Mouse (Mus musculus): ENCODE data around the gene Trim17. TPM values are rescaled to one million over a fixed set of nuclear protein-coding genes. Genes with fewer than 3 reads are reported as not detected.

Gene Trim17
- total and polyA plus RNA-seq, 3 experiments: 0.11 to 0.12 TPM; not detected in 1

DNA sequence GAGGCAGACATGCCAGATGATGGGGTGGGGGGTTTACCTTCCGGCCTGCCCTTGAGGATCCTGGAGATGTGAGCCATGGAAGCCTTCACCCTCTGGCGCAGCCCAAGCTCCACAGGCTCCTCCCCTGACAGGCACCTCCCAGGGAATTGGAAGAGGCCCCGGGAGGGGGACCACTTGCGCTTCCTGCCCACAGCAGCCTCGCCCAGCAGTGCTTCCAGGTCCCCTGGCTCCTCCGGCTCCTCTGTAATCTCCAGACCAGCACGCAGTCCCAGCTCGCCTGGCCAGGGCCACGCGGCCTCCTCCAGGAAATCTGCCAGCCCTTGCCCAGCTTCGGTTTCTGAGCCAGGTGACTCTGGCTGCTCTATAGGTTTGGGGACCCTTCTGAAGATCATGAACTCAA is 44.7 kb downstream of the Trim17 start:
- Histone ChIP-seq H3K4me3 (ENCODE audit: low read depth, low read length) (no peak overlapping the region), H3K27me3 (ENCODE audit: insufficient read depth, low read length) (peaks cover 77% of the 10 kb centered on the region), H3K9me3 (replicated peaks) (no peaks in the 10 kb centered on the region), H3K4me1 (ENCODE audit: insufficient read depth, low read depth, low read length) (peaks cover 35% of the 10 kb centered on the region), H3K36me3 (replicated peaks) (no peaks in the 10 kb centered on the region)
- no peak for TF ChIP-seq GATA2 (IDR thresholded peaks at IDR 0.05; ENCODE audit: borderline replicate concordance, low read depth, low read length)
- no peak for TF ChIP-seq GATA1 (IDR thresholded peaks at IDR 0.05; ENCODE audit: borderline replicate concordance, low read length)
- no peak for TF ChIP-seq TAL1 (conservative IDR thresholded peaks at IDR 0.05; ENCODE audit: low read depth, low read length)
- TF ChIP-seq POLR2AphosphoS5 (IDR thresholded peaks at IDR 0.05; ENCODE audit: insufficient replicate concordance, low read depth, low read length): no peak
- no peak for TF ChIP-seq CTCF (IDR thresholded peaks at IDR 0.05; ENCODE audit: low read depth, low read length)
- ATAC-seq (ENCODE audit: extremely low read depth, insufficient number of reproducible peaks, low FRiP score, poor library complexity, severe bottlenecking) (no peak), DNase-seq (ENCODE audit: low spot score) (no peak)

GRCm38 (mm10) chr11:58999830-59000229 is 45.3 kb downstream of the Trim17 start:
- no peak for TF ChIP-seq POLR2AphosphoS5 (IDR thresholded peaks at IDR 0.05; ENCODE audit: insufficient replicate concordance, low read depth, low read length)
- TF ChIP-seq CTCF (IDR thresholded peaks at IDR 0.05; ENCODE audit: low read depth, low read length): no peak
- TF ChIP-seq TAL1 (conservative IDR thresholded peaks at IDR 0.05; ENCODE audit: low read depth, low read length): no peak
- no peak for TF ChIP-seq GATA2 (IDR thresholded peaks at IDR 0.05; ENCODE audit: borderline replicate concordance, low read depth, low read length)
- TF ChIP-seq GATA1 (IDR thresholded peaks at IDR 0.05; ENCODE audit: borderline replicate concordance, low read length): no peak
- no peaks in the 10 kb centered on the region for H3K9me3 ChIP-seq (replicated peaks)
- peaks cover 76% of the 10 kb centered on the region for H3K27me3 ChIP-seq (ENCODE audit: insufficient read depth, low read length)
- peaks cover 28% of the 10 kb centered on the region for H3K4me1 ChIP-seq (ENCODE audit: insufficient read depth, low read depth, low read length)
- no peak overlapping the region for H3K4me3 ChIP-seq (ENCODE audit: low read depth, low read length)
- no peak for DNase-seq (ENCODE audit: low spot score)
- H3K36me3 ChIP-seq (replicated peaks): no peaks in the 10 kb centered on the region
- no peak for ATAC-seq (ENCODE audit: extremely low read depth, insufficient number of reproducible peaks, low FRiP score, poor library complexity, severe bottlenecking)

DNA sequence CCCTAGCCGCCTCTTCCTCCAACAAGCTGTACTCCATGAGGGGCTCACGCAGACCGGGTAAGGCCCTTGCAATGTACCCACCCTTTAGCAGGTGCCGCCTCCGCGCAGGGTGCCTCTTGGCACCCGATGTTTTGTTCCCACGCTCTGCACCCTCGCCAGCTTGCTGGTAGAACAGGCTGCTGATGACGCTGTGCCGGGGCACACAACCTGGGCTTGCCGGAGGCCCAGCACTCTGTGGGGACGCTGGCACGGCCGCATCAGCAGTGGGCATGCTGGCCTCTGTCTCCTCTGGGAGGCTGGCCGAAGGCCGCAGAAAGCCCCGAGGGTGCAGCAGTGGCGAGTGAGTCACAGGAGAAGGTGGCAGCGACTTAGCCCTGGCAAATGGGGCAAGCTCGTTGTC is 46.1 kb downstream of the Trim17 start:
- DNase-seq (ENCODE audit: low spot score) (no peak), ATAC-seq (ENCODE audit: extremely low read depth, insufficient number of reproducible peaks, low FRiP score, poor library complexity, severe bottlenecking) (no peak)
- Histone ChIP-seq H3K4me3 (ENCODE audit: low read depth, low read length) (no peak overlapping the region), H3K4me1 (ENCODE audit: insufficient read depth, low read depth, low read length) (peaks cover 20% of the 10 kb centered on the region), H3K27me3 (ENCODE audit: insufficient read depth, low read length) (peaks cover 70% of the 10 kb centered on the region), H3K9me3 (replicated peaks) (no peaks in the 10 kb centered on the region), H3K36me3 (replicated peaks) (no peaks in the 10 kb centered on the region)
- TF ChIP-seq CTCF (IDR thresholded peaks at IDR 0.05; ENCODE audit: low read depth, low read length) (no peak), GATA1 (IDR thresholded peaks at IDR 0.05; ENCODE audit: borderline replicate concordance, low read length) (no peak)

GRCm38 (mm10) chr11:59002327-59003079 is 48.0 kb downstream of the Trim17 start:
- no peak for DNase-seq (ENCODE audit: low spot score)
- peaks cover 53% of the 10 kb centered on the region for H3K27me3 ChIP-seq (ENCODE audit: insufficient read depth, low read length)
- TF ChIP-seq GATA1 (IDR thresholded peaks at IDR 0.05; ENCODE audit: borderline replicate concordance, low read length) (no peak), POLR2AphosphoS5 (IDR thresholded peaks at IDR 0.05; ENCODE audit: insufficient replicate concordance, low read depth, low read length) (no peak), CTCF (IDR thresholded peaks at IDR 0.05; ENCODE audit: low read depth, low read length) (no peak), GATA2 (IDR thresholded peaks at IDR 0.05; ENCODE audit: borderline replicate concordance, low read depth, low read length) (no peak), TAL1 (conservative IDR thresholded peaks at IDR 0.05; ENCODE audit: low read depth, low read length) (no peak)
- ATAC-seq (ENCODE audit: extremely low read depth, insufficient number of reproducible peaks, low FRiP score, poor library complexity, severe bottlenecking): no peak
- peaks cover 6% of the 10 kb centered on the region for H3K4me1 ChIP-seq (ENCODE audit: insufficient read depth, low read depth, low read length)
- H3K9me3 ChIP-seq (replicated peaks): no peaks in the 10 kb centered on the region
- no peak overlapping the region for H3K4me3 ChIP-seq (ENCODE audit: low read depth, low read length)
- no peaks in the 10 kb centered on the region for H3K36me3 ChIP-seq (replicated peaks)

GRCm38 (mm10) chr11:59015052-59015451 is 60.6 kb downstream of the Trim17 start:
- TF ChIP-seq GATA1 (IDR thresholded peaks at IDR 0.05; ENCODE audit: borderline replicate concordance, low read length): no peak
- Histone ChIP-seq H3K9me3 (replicated peaks) (no peaks in the 10 kb centered on the region), H3K27me3 (ENCODE audit: insufficient read depth, low read length) (peaks cover 33% of the 10 kb centered on the region), H3K4me3 (ENCODE audit: low read depth, low read length) (no peak overlapping the region), H3K36me3 (replicated peaks) (no peaks in the 10 kb centered on the region), H3K4me1 (ENCODE audit: insufficient read depth, low read depth, low read length) (no peaks in the 10 kb centered on the region)
- no peak for ATAC-seq (ENCODE audit: extremely low read depth, insufficient number of reproducible peaks, low FRiP score, poor library complexity, severe bottlenecking)
- DNase-seq (ENCODE audit: low spot score): no peak

Other genes with a start within 250 kb of the Trim17 start
Only the 20 nearest of the 22 such genes appear.
- gene Olfr318, start 230.7 kb upstream of the Trim17 start, total RNA-seq (2014; fragmentation: Nextera tagmentation): 0.45 TPM in 1 of 2 replicates, not detected in the other
- 0.06 and 0.33 TPM in 2 replicates for gene Olfr318, start 230.7 kb upstream of the Trim17 start, total RNA-seq (2017)
- not detected in 2 replicates for gene Olfr318, start 230.7 kb upstream of the Trim17 start, polyA plus RNA-seq (2012)
- gene Olfr317, start 215.5 kb upstream of the Trim17 start, total RNA-seq (2014; fragmentation: Nextera tagmentation): not detected in 2 replicates
- not detected in 2 replicates for gene Olfr317, start 215.5 kb upstream of the Trim17 start, total RNA-seq (2017)
- not detected in 2 replicates for gene Olfr317, start 215.5 kb upstream of the Trim17 start, polyA plus RNA-seq (2012)
- gene Olfr316, start 202.0 kb upstream of the Trim17 start, total RNA-seq (2014; fragmentation: Nextera tagmentation): not detected in 2 replicates
- gene Olfr316, start 202.0 kb upstream of the Trim17 start, total RNA-seq (2017): 0.06 and 0.33 TPM in 2 replicates
- not detected in 2 replicates for gene Olfr316, start 202.0 kb upstream of the Trim17 start, polyA plus RNA-seq (2012)
- not detected in 2 replicates for gene Olfr315, start 181.5 kb upstream of the Trim17 start, total RNA-seq (2014; fragmentation: Nextera tagmentation)
- gene Olfr315, start 181.5 kb upstream of the Trim17 start, total RNA-seq (2017): not detected in 2 replicates
- not detected in 2 replicates for gene Olfr315, start 181.5 kb upstream of the Trim17 start, polyA plus RNA-seq (2012)
- gene Olfr314, start 171.7 kb upstream of the Trim17 start, total RNA-seq (2014; fragmentation: Nextera tagmentation): not detected in 2 replicates
- 0.05 and 0.06 TPM in 2 replicates for gene Olfr314, start 171.7 kb upstream of the Trim17 start, total RNA-seq (2017)
- not detected in 2 replicates for gene Olfr314, start 171.7 kb upstream of the Trim17 start, polyA plus RNA-seq (2012)
- not detected in 2 replicates for gene Fam183b, start 152.7 kb upstream of the Trim17 start, total RNA-seq (2014; fragmentation: Nextera tagmentation)
- not detected in 2 replicates for gene Fam183b, start 152.7 kb upstream of the Trim17 start, total RNA-seq (2017)
- not detected in 2 replicates for gene Fam183b, start 152.7 kb upstream of the Trim17 start, polyA plus RNA-seq (2012)
- not detected in 2 replicates for gene Olfr313, start 139.7 kb upstream of the Trim17 start, total RNA-seq (2014; fragmentation: Nextera tagmentation)
- gene Olfr313, start 139.7 kb upstream of the Trim17 start, total RNA-seq (2017): 0.11 TPM in 1 of 2 replicates, not detected in the other
- gene Olfr313, start 139.7 kb upstream of the Trim17 start, polyA plus RNA-seq (2012): not detected in 2 replicates
- gene Olfr312, start 125.4 kb upstream of the Trim17 start, total RNA-seq (2014; fragmentation: Nextera tagmentation): not detected in 2 replicates
- gene Olfr312, start 125.4 kb upstream of the Trim17 start, total RNA-seq (2017): 0.05 and 0.64 TPM in 2 replicates
- not detected in 2 replicates for gene Olfr312, start 125.4 kb upstream of the Trim17 start, polyA plus RNA-seq (2012)
- gene Olfr311, start 115.4 kb upstream of the Trim17 start, total RNA-seq (2014; fragmentation: Nextera tagmentation): not detected in 2 replicates
- gene Olfr311, start 115.4 kb upstream of the Trim17 start, total RNA-seq (2017): 0.33 TPM in 1 of 2 replicates, not detected in the other
- not detected in 2 replicates for gene Olfr311, start 115.4 kb upstream of the Trim17 start, polyA plus RNA-seq (2012)
- 13.9 and 15.1 TPM in 2 replicates for gene Gm12258, start 107.5 kb upstream of the Trim17 start, total RNA-seq (2014; fragmentation: Nextera tagmentation)
- 8.7 and 8.8 TPM in 2 replicates for gene Gm12258, start 107.5 kb upstream of the Trim17 start, total RNA-seq (2017)
- gene Gm12258, start 107.5 kb upstream of the Trim17 start, polyA plus RNA-seq (2012): 0.21 and 0.62 TPM in 2 replicates
- gene 2810021J22Rik, start 87.5 kb upstream of the Trim17 start, total RNA-seq (2014; fragmentation: Nextera tagmentation): 1.5 and 10.3 TPM in 2 replicates
- gene 2810021J22Rik, start 87.5 kb upstream of the Trim17 start, total RNA-seq (2017): 0.46 and 1.7 TPM in 2 replicates
- 0.02 TPM in 2 replicates for gene 2810021J22Rik, start 87.5 kb upstream of the Trim17 start, polyA plus RNA-seq (2012)
- 22.0 and 22.6 TPM in 2 replicates for gene Zfp39, start 50.5 kb upstream of the Trim17 start, total RNA-seq (2014; fragmentation: Nextera tagmentation)
- gene Zfp39, start 50.5 kb upstream of the Trim17 start, total RNA-seq (2017): 5.5 and 7.0 TPM in 2 replicates
- 0.80 and 0.85 TPM in 2 replicates for gene Zfp39, start 50.5 kb upstream of the Trim17 start, polyA plus RNA-seq (2012)
- gene Btnl10, start 36.8 kb upstream of the Trim17 start, total RNA-seq (2014; fragmentation: Nextera tagmentation): 17.5 TPM in 1 of 2 replicates, not detected in the other
- under 0.01 TPM in 1 of 2 replicates, not detected in the other for gene Btnl10, start 36.8 kb upstream of the Trim17 start, total RNA-seq (2017)
- not detected in 2 replicates for gene Btnl10, start 36.8 kb upstream of the Trim17 start, polyA plus RNA-seq (2012)
- 55.7 and 55.8 TPM in 2 replicates for gene Rnf187, start 15.8 kb upstream of the Trim17 start, total RNA-seq (2014; fragmentation: Nextera tagmentation)
- gene Rnf187, start 15.8 kb upstream of the Trim17 start, total RNA-seq (2017): 72.8 and 106 TPM in 2 replicates
- 225 and 312 TPM in 2 replicates for gene Rnf187, start 15.8 kb upstream of the Trim17 start, polyA plus RNA-seq (2012)
- 2.7 and 23.2 TPM in 2 replicates for gene Hist3h2ba, start 5.8 kb upstream of the Trim17 start, total RNA-seq (2014; fragmentation: Nextera tagmentation)
- gene Hist3h2ba, start 5.8 kb upstream of the Trim17 start, total RNA-seq (2017): 6.0 and 7.1 TPM in 2 replicates
- gene Hist3h2ba, start 5.8 kb upstream of the Trim17 start, polyA plus RNA-seq (2012): 0.20 TPM in 1 of 2 replicates, not detected in the other
- 93.3 and 107 TPM in 2 replicates for gene Hist3h2a, start within 50 bp of the Trim17 start, total RNA-seq (2014; fragmentation: Nextera tagmentation)
- gene Hist3h2a, start within 50 bp of the Trim17 start, total RNA-seq (2017): 108 and 128 TPM in 2 replicates
- gene Hist3h2a, start within 50 bp of the Trim17 start, polyA plus RNA-seq (2012): 6.2 and 13.5 TPM in 2 replicates
- 44.7 and 48.2 TPM in 2 replicates for gene Trim11, start 23.4 kb downstream of the Trim17 start, total RNA-seq (2014; fragmentation: Nextera tagmentation)
- 32.3 and 36.4 TPM in 2 replicates for gene Trim11, start 23.4 kb downstream of the Trim17 start, total RNA-seq (2017)
- gene Trim11, start 23.4 kb downstream of the Trim17 start, polyA plus RNA-seq (2012): 69.3 and 75.9 TPM in 2 replicates
- not detected in 2 replicates for gene Obscn, start 181.7 kb downstream of the Trim17 start, total RNA-seq (2014; fragmentation: Nextera tagmentation)
- gene Obscn, start 181.7 kb downstream of the Trim17 start, total RNA-seq (2017): 0.17 and 0.27 TPM in 2 replicates
- 0.11 TPM in 2 replicates for gene Obscn, start 181.7 kb downstream of the Trim17 start, polyA plus RNA-seq (2012)
- gene Iba57, start 209.1 kb downstream of the Trim17 start, total RNA-seq (2014; fragmentation: Nextera tagmentation): 3.0 and 4.9 TPM in 2 replicates
- 7.3 and 8.6 TPM in 2 replicates for gene Iba57, start 209.1 kb downstream of the Trim17 start, total RNA-seq (2017)
- gene Iba57, start 209.1 kb downstream of the Trim17 start, polyA plus RNA-seq (2012): 10.5 and 10.8 TPM in 2 replicates
- gene Gjc2, start 228.5 kb downstream of the Trim17 start, total RNA-seq (2014; fragmentation: Nextera tagmentation): not detected in 2 replicates
- gene Gjc2, start 228.5 kb downstream of the Trim17 start, total RNA-seq (2017): not detected in 2 replicates
- gene Gjc2, start 228.5 kb downstream of the Trim17 start, polyA plus RNA-seq (2012): not detected in 2 replicates